Mouse (Mus musculus) liver, adult 2 months (tissue): ENCODE data around the gene Pald1.

Source experiments
- CTCF ChIP-seq: fragments of 200-500 bp; IDR thresholded peaks from 2 replicates; pipeline ENCODE4 v1.5.1; 2011; ENCODE audit warnings: low read depth, low read length, control low read depth
- POLR2A ChIP-seq: fragments of 200-500 bp; IDR thresholded peaks from 2 replicates; pipeline ENCODE4 v1.6.1; 2011; ENCODE audit warnings: low read length, control low read depth; ENCODE audit not compliant: insufficient read depth; ENCODE audit errors: extremely low read depth

DNA sequence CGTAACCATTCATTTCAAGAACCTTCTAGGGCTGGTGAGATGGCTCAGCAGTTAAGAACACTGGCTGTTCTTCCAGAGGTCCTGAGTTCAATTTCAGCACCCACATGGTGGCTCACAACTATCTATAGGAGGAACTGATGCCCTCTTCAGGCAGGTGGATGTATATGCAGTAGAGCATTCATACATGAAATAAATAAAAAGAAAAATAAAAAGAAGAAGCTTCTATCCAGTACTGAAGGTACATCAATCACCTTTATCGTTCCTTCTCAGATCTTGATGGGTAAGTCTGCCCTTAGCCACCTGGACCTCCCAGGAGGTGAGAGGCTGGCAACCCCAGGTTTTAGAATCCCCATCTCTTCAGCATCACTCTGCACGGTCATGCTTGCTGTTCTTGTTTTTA, 31.9 kb upstream of the Pald1 start:
- TF ChIP-seq POLR2A, result no peak
- no peak for TF ChIP-seq CTCF
